Mouse (Mus musculus): ENCODE measurements around the gene Zbtb17.

DNA sequence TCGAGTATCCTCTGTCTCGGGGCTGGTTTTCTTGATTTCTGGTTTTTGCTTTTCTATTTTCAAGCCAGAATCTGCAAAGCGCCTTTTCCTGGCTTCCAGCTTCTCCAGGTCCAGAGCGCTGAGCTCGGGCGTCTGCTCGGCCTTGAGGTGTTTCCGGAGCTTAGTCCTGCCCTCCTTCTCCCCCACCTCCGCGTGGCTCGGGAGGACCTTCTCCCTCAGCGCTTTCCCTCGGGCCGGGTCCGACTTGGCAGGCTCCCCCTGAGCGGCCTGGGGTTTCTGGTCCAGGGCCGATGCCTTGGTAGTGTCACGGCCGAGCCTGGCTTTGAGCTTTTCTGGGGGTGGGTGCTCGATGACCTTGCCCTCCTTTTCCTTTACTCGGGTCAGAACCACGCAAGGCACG, 33.8 kb downstream of the Zbtb17 start:
- TF ChIP-seq CTCF (IDR thresholded peaks at IDR 0.05; ENCODE audit: extremely low read depth, insufficient read depth, low read length) = no peak
- TF ChIP-seq POLR2A (IDR thresholded peaks at IDR 0.05; ENCODE audit: extremely low read depth, insufficient read depth, low read length) = no peak

Measured in cortical plate, adult 2 months (tissue).